Mouse (Mus musculus) thymus, postnatal 0 days (tissue): ENCODE measurements around the gene Tmem181a. TPM values are rescaled to one million over a fixed set of nuclear protein-coding genes. Genes with fewer than 3 reads are reported as not detected.
A peak's percentile ranks its signal among the peaks of the same experiment; 100 is the strongest.
"Not testable (repeated sequence)": the region's sequence is repeated elsewhere in the genome, so short reads cannot be mapped to it uniquely, and the experiment has no call there.

ENCODE experiments used
- DNase-seq: peaks from one replicate; pipeline ENCODE4 v3.0.0-alpha.2; 2015; ENCODE audit warnings: low spot score
- polyA plus RNA-seq: library from polyadenylated mRNA; unstranded; fragments of >200 nt; fragmentation: Nextera tagmentation; extraction: Ambion mirVana; gene quantifications from 2 replicates; pipeline ENCODE4 v1.2.1, GENCODE M21; 2015

The Tmem181a gene
- polyA plus RNA-seq, 1 experiment from 2014 or later: 12.1 TPM

DNA sequence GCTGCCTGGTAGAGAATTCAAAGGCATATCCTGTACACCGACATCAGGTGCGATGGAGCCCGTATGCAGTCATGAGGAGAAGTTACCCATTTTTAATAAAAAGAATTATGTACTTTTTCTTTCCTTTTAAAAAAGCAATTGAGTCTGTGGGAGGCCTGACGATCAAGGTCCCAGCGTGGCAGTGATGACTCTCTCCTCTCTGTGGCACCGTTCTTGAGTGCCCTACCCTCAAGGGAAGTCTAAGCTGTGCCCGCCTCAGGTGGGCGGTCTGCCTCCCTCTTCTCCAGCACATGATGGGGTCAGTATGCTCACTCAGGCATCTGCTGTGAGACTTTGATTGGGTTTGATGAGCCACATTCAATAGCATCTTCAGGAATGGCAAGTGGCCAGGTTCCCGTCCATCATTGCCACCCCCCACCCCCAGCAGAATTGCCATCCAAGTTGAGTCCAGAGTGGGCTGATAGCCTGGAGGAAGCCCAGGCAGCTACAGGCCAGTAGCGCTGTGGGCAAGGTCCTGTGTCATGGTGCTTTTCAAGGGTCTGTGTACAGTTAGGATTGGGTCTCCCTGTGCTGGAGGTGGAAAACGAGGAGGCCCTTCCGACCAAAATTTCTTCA lies 49.1 kb downstream of the Tmem181a start:
- not testable (repeated sequence) for DNase-seq

DNA sequence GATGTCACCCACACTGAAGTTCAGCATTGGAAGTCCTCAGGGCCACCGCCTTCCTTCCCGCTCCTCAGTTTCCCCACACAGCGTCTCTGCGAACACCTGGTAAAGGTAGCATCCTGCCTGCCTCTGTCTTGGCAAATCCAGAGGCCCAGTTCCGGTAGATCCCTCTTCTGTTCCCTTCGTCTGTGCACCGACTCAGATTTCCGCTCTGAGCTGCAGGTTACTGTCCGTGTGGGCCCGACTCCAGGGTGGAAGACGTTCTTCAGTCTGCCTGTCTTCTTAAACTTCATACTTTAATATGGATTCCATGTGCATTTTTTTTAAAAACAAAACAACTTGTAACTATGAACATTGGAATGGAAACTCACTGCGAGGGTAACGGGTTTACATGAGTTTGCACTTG lies 49.8 kb downstream of the Tmem181a start:
- DNase-seq: not testable (repeated sequence)

DNA sequence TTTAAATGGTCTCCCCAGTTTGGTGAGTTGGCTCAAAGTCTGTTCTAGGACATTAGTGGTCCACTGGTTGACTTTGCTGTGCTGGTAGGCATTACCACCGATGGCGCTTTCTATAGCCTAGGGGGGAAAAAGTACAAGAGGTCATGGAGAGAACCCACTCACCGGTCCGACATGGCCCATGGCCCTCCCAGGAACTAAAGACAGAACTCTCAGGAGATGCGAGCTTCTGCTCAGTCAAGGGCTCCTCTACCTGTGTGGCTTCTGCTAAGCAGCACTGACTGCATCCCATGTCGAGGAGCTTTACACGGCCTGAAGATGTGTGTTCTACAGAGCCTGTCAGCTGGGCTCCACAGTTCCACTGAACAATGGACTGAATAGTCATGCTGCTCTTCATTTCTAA lies 55.1 kb downstream of the Tmem181a start:
- not testable (repeated sequence) for DNase-seq

DNA sequence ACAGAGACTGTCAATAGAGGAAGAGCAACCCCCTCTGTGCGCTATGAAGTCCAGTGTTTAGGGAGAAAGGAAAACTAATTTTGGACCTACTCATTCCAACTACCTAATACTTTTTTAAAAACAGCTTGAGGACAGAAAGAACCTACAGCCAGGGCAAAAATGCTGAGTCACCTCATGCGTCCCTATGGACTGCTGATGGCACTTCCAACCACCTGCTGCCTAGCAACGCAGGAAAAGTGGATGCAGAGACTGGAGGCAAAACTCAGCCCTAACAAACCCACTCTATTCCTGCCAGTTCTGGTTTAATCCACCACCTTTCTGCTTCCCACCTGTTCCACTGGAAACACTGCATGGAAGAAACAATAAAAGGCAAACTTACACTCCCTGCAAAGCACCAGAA lies 56.1 kb downstream of the Tmem181a start:
- DNase-seq: not testable (repeated sequence)

DNA sequence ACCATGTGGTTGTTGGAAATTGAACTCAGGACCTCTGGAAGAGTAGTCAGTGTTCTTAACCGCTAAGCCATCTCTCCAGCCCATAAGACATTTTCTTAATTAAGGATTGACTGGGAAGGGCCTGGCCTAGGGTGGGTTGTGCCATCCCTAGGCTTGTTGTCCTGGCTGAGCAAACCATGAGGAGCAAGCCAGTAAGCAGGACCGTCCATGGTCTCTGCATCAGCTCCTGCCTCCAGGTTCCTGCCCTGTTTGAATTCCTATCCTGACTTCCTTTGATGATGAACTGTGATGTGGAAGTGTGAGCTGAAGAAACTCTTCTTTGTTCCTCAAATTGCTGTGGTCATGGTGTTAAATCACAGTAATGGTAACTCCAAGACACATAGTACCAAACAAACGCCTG lies 57.8 kb downstream of the Tmem181a start:
- DNase-seq: not testable (repeated sequence)

DNA sequence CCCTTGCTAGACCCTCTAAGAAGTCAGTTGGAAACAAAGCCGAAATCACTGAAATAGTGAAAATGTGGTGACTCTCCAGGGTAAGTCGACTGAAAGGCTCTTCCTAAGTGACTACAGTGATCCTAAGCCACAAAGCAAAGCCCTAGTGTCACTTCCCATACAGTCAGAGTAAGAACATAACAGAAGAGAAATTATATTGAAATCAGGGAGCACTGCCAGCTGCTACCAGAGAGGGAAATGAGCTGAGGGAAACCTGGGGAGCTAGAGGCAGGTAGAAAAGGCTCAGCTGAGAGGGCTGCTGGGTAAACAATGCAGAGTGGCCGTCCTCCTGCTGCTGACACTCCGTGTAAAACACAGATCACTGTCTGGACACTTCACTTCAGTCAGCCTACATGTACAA lies 59.0 kb downstream of the Tmem181a start:
- DNase-seq: not testable (repeated sequence)

DNA sequence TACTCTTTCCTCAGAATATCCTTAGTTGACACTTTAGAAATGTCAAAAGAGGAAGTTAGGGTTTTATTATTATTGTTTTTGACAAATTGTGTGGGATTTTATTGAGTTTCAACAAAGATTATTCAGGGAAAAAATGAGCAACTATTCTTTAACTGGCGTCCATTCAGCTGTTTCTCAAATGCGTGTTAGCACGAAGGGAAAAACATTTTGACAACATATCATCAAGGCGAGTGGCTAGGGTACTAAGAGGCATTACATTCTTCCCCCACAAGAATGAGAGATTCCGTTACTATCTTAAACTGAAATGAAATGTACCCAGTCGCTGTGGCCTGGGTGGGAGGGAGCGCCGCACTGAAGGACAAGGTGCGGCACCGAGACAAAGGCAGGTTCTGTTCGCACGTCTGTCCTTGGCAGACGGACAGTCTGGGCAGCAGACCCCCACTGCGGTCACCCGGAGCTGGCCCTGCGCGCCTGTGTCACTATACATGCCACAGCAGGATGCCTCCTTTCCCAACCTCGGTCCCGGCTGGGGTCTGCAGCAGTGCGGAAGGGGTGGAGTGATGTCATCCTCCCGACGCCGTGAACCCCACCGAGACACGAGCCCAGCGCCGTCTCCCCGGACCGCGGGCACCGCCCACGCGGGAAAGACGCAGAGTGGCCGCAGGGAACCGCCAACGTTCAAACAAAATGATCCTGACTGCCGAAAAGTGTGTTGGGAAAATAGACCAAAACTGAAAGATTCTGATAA lies 59.9 kb downstream of the Tmem181a start:
- peak; percentile 1 for DNase-seq

DNA sequence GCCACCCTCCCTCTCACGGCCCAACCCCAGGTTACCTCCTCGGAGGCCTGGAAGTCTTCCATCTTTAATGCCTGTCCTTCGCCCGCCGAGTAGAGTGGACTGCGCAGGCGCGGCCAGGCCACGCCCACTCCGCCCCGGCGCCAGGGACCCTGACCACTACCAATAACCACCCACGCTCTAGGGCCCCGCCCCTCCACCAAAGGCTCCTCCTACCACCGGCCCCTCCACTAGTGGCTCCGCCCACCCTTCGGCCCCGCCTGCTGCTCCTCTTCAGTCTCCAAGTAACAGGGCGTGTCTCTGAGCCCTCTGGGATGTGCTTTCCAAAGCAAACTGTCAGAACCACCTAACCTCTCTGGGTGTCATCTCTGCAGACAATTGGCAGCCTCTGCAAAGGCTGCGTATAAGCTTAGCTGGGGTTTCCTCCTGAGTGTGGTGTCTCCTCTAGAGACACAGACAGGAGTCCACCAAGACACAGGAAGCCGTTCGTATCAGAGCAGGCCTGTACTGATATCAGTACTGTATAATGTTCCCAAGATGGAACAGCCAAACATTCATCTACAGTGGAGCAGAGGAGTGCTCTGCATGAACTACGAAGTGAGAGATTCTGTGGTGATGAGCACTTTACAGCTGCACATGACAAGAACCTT lies 60.8 kb downstream of the Tmem181a start, which contains the start of gene Dynlt1a:
Gene Dynlt1a, minus strand, starts transcription at position 162 of the 647 bp plus-strand sequence.
- peak; percentile 84 for DNase-seq

DNA sequence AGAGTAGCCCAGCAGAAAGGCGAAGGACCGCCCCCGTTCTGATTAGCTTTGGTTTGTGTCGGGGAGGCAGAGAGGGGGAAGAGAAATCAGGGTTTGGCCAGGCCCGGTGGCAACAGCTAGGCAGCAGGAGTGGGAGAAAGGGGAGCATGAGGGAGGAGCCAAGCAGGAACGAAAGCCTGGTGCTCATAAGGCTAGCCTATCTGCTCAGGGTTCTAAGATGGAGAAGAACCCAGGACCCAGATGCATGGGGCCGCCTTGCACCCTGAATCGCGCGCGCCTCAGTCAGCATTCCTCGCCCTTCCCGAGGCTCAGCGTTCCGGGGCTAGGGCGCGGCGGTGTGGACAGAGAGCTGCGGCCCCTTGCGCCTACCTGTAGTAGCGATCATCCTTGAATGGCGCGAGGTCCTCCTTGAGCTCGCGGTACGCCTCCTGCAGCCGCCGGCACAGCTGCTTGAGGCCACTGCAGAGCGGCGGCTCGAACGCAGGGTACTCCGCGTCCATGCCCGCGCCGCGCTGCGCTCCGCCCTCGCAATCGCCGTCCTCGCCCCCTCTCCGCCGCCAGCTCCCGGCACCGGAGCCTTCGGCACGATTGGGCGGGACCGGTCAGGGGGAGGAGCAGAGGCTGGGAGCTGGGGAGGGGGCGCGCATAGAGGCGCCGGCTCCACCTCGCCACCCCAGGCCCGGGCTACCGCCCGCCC lies 64.6 kb downstream of the Tmem181a start:
- DNase-seq: not testable (repeated sequence)

DNA sequence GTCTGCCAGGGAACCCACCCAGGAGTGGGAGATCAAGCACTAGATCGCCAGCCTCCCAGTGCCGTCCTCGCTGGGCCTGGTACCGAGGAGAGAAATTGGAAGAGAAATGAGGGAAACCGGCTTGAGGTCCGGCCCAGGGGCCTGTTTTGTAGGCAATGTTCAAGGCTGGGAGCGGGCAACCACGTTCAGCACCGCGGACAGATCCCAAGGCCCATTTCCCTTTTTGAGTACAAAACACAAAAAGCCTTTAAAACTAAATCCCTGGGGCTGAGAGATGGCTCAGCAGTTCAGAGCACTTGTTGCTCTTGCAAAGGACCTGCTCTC lies 65.1 kb downstream of the Tmem181a start:
- DNase-seq: not testable (repeated sequence)

DNA sequence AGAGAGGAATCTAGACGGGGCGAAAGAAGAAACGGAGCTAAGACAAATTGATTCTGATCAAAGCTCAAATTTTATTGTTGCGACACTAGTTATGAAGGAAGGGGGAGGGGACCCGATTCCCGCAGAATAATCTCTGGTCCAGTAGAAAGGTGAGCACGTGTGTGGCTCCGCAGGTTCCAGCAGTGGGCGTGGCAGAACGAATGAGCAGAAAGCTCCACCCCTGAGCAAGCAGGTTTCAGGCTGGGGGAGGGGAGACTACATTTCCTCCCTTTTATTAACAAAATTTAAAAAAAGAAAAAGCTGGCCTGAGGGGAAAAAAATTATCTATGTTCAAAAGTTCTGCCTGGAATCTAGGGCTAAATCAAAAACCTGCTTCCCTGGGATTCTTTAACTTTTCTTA lies 68.4 kb downstream of the Tmem181a start:
- not testable (repeated sequence) for DNase-seq

DNA sequence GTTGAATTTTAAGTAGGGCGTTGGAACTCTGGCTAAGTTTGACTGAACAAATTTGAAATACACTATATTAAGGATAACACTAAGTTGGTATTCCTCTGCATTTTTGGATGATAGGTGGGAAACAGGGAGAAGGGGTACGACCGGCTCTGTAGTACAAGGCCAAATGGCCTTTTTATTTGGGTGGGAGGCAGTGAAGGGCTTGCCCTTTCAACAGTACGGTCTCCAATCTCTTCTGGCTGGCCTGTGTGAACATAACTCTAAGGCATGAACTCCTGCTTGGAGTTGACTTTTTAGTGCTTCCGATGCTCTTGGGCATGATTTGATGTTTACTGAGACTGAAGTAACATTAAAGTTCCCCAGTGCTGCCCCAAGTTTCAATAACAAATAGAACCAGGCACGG lies 68.9 kb downstream of the Tmem181a start:
- DNase-seq: not testable (repeated sequence)

DNA sequence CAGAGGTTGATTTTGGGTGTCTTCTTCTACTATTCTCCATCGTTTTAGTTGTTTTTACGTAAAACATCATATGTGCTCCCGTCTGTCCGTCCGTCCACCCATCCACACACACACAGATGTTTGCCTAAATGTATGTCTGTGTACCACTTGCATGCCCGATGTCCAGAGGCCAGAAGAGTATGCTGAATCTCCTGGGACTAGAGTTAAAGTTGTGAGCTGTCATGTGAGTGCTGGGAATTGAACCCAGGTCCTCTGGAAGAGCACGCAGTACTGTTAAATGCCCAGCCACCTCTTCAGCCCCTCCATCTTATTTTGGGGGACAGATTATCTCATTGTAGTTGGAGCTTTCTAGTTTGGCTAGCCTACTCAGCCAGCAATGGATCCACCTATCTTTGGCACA lies 70.9 kb downstream of the Tmem181a start:
- DNase-seq: not testable (repeated sequence)

DNA sequence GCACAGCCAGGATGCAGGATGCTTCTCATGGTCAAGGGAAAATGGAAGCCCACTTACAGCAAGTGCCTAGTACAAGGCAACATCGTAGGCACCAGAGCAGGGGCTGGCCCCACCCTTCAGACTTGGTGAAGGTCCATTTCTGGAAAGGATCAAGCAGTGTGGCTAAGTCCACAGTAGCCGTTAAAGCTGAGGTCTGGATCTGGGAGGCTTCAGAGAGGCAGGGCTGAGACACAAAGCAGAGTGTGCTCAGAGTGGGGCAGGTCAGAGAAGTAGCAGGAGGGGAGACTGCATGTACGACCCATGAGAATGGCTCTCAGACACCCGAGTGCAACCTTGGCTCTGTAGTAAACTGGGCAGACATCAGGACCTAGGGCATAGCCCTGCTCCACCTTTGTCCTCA lies 72.3 kb downstream of the Tmem181a start:
- DNase-seq: not testable (repeated sequence)

DNA sequence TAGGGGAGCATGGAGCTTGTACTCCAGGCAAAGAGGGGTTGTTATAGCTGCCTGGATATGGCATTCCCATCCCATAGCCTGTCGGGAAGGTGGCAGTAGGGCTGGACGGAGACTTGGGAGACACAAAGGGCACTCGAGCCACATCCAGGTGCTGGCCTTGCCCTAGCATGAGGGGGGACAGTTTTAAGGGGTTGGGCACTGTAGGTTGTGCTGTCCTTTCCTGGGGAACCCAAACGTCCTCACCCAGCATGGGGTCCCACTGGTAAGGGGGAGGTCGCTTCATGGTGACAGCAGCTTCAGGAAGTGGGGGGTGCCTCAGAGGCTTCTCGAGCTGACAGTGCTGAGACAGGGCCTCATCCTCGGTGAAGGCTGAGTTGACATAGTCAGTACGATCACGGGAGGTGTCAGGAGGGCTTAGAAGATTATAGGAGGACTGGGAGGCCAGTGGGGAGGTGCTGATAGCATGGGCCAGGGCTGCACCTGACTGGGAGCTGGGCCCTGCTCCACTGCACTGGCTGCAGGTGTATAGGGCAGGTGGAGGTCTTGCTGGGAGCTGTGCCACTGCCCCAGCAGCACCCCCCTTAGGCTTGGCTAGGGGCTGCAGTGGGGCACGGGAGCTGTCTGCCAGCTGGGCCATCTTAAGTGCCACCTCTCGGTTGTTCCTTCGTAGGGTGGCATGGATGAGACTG lies 86.1 kb downstream of the Tmem181a start:
- DNase-seq: not testable (repeated sequence)

DNA sequence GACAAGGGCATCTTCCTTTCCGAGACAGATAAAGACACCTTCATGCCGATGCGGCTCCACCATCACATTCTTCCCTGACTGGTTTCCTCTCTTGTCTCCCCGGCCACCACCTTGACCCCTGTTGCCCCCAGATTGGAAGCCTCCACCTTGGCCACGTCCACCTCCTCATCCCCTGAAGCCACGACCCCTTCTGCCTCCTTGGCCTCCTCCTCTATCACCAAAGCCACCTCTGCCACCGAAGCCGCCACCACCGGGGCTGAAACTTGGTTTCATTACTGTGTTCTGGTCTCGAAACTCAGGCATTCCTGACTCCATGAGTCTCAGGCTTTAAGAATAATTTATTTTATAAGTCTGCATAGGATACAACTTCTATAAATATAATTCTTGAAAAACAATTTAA lies 98.6 kb downstream of the Tmem181a start:
- not testable (repeated sequence) for DNase-seq

Other genes with a start within 250 kb of the Tmem181a start
- gene Serac1, start 177.1 kb upstream of the Tmem181a start, polyA plus RNA-seq: 2.5 and 2.9 TPM in 2 replicates
- 177 and 185 TPM in 2 replicates for gene Gtf2h5, start 177.1 kb upstream of the Tmem181a start, polyA plus RNA-seq
- gene Tulp4, start 150.4 kb upstream of the Tmem181a start, polyA plus RNA-seq: 40.8 and 46.4 TPM in 2 replicates
- gene Dynlt1a, start 60.6 kb downstream of the Tmem181a start, polyA plus RNA-seq: 14.1 and 16.5 TPM in 2 replicates
- 921 and 944 TPM in 2 replicates for gene Dynlt1b, start 173.3 kb downstream of the Tmem181a start, polyA plus RNA-seq